Mouse (Mus musculus) midbrain, embryonic 14.5 days (tissue): ENCODE measurements around the gene Mfsd6. TPM values are rescaled to one million over a fixed set of nuclear protein-coding genes. Genes with fewer than 3 reads are reported as not detected.
A peak's percentile ranks its signal among the peaks of the same experiment; 100 is the strongest.

Experiments used
- ATAC-seq: fragments of 200-750 bp; cut with Nextera tagmentation; 2 replicates; pipeline ENCODE4 v1.8.0; 2017; ENCODE audit warnings: moderate number of reproducible peaks, moderate library complexity; ENCODE audit not compliant: low FRiP score, low TSS enrichment
- DNase-seq: peaks from one replicate; pipeline ENCODE4 v3.0.0-alpha.2; 2015
- H3K27ac ChIP-seq: fragments of 300-500 bp; sonication (generic); replicated peaks from 2 replicates; pipeline ENCODE4 v1.5.1; 2014; ENCODE audit warnings: mild to moderate bottlenecking, low read depth, low read length, moderate library complexity
- H3K27me3 ChIP-seq: fragments of 300-500 bp; sonication (generic); 2 replicates; pipeline ENCODE4 v1.6.1; 2014; ENCODE audit warnings: low read length, control low read depth, mixed read lengths; ENCODE audit not compliant: control insufficient read depth, insufficient read depth
- H3K36me3 ChIP-seq: fragments of 300-500 bp; sonication (generic); 2 replicates; pipeline ENCODE4 v1.6.1; 2014; ENCODE audit warnings: low read length, control low read depth; ENCODE audit not compliant: control insufficient read depth, insufficient read depth
- H3K4me1 ChIP-seq: fragments of 300-500 bp; sonication (generic); 2 replicates; pipeline ENCODE4 v1.6.1; 2014; ENCODE audit warnings: mild to moderate bottlenecking, antibody characterized with exemption, low read length, control low read depth; ENCODE audit not compliant: control insufficient read depth, insufficient read depth
- H3K4me2 ChIP-seq: fragments of 300-500 bp; sonication (generic); 2 replicates; pipeline ENCODE4 v1.6.1; 2014; ENCODE audit warnings: mild to moderate bottlenecking, low read length, moderate library complexity
- H3K4me3 ChIP-seq: fragments of 300-500 bp; sonication (generic); replicated peaks from 2 replicates; pipeline ENCODE4 v1.5.1; 2014; ENCODE audit warnings: low read depth, low read length
- H3K9ac ChIP-seq: fragments of 300-500 bp; sonication (generic); replicated peaks from 2 replicates; pipeline ENCODE4 v1.6.1; 2014; ENCODE audit warnings: mild to moderate bottlenecking, low read length, moderate library complexity
- H3K9me3 ChIP-seq: fragments of 300-500 bp; sonication (generic); 2 replicates; pipeline ENCODE4 v1.6.1; 2016; ENCODE audit warnings: low read length, control low read depth, mixed read lengths; ENCODE audit not compliant: control insufficient read depth
- WGBS: fragments of 180-500 bp; shearing (Covaris S2); extraction: QIAGEN DNeasy Blood & Tissue Kit; methylation state at CpG from one replicate; pipeline ENCODE4 v1.1.7; 2014; 5-methylcytosine and 5-hydroxymethylcytosine counted together
- polyA plus RNA-seq: library from polyadenylated mRNA; unstranded; fragments of >200 nt; fragmentation: Nextera tagmentation; extraction: Ambion mirVana; gene quantifications from 2 replicates; pipeline ENCODE4 v1.2.1, GENCODE M21; 2014

The Mfsd6 gene
- 10.3 and 12.0 TPM in 2 replicates for polyA plus RNA-seq

DNA sequence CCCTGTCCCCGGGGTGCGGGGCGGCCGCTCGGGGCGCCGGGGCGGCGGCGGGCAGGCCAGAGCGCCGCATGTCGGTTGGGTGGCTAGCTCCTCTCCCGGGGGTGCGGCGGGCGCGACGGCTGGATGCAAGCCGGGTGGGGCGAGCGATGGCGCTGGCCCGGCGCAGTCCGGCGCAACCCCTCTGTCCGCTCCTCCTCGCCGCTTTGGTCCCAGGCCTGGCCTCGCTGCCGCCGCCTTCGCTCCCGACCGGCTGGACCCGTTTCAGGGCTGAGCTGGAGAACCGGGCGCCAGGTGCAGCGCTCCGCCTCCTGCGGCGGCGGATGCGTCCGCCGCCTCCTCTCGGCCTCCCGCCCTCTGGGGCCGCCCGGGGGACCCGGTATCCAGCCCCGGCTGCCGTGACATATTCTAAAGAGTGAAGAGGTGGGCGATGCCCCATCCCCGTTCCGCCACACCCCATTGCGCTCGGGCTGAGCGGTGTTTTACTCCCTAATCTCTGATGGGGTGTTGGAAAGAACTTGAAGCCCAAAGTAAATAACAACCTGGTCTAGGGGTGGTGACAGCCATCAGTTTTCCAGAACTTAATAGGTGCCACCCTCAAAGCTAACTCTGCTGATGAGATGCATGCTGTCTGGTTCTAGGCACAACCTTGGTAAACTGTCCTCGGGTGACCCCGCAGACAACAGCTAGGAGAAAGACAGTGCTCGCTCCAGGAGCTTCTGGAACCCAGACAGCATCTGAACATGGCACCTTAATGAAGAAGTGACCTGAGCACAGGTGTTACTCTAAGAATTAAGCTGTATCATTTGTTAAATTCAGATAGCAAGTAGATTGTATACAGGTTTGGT is at the start of gene Mfsd6:
Mfsd6 (minus strand) TSS at position 407 of the 845 bp plus-strand sequence.
- Histone ChIP-seq H3K9ac (peak within 1 kb of the TSS; percentile 97), H3K27ac (peak within 1 kb of the TSS; percentile 96), H3K9me3 (no peaks in the 10 kb centered on the region), H3K27me3 (no peaks in the 10 kb centered on the region), H3K4me1 (peaks cover 12% of the 10 kb centered on the region), H3K36me3 (no peaks in the 10 kb centered on the region), H3K4me2 (peak within 1 kb of the TSS; percentile 82), H3K4me3 (peak within 1 kb of the TSS; percentile 88)
- WGBS, result under 1% methylated on average over 60 of the region's 63 CpGs
- peak; percentile 76 for DNase-seq
- ATAC-seq, result peak; percentile 78

DNA sequence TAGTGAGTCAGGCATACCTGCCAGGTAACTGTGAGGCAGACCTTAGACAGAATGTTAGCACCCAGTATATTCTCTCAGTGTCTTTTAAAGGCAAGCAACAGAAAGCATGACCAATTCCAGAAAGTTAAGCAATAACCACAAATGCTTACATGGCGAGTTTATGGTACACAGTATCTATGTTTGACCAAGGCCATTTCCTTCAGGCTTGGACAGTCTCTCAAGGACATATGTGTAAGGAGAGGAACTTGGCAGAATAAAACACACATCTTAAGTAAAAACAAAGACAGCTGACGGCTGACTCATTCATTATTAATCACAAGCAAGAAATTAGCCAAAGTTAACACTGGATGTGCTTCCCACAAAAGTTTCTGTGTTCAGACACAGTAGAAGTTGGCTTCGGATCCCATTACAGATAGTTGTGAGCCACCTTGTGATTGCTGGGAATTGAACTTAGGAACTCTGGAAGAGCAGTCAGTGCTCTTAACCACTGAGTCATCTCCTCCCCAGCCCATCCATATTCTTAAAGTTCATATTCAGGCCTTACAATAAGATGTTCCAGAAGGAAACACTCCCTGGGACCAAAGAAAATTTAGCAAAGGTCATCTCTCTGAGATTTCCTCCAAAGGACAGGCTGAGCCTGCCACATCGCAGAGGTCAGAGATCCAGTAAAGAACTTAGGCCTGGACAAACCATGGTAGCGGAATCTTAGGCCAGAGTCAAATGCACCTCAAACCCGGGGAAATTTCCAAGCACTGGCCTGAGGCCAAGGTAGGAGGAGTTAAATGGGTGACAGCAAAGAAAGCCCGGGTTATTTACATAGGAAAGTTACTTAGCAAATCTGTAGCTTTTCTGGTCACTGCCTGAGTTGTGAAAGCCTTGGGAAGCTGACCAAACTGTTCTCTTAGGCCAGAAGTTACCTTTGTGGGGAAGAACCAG is 38.2 kb upstream of the Mfsd6 start:
- no peak for DNase-seq
- 78% methylated on average over 7 of the region's 7 CpGs for WGBS
- H3K27me3 ChIP-seq, result no peaks in the 10 kb centered on the region

DNA sequence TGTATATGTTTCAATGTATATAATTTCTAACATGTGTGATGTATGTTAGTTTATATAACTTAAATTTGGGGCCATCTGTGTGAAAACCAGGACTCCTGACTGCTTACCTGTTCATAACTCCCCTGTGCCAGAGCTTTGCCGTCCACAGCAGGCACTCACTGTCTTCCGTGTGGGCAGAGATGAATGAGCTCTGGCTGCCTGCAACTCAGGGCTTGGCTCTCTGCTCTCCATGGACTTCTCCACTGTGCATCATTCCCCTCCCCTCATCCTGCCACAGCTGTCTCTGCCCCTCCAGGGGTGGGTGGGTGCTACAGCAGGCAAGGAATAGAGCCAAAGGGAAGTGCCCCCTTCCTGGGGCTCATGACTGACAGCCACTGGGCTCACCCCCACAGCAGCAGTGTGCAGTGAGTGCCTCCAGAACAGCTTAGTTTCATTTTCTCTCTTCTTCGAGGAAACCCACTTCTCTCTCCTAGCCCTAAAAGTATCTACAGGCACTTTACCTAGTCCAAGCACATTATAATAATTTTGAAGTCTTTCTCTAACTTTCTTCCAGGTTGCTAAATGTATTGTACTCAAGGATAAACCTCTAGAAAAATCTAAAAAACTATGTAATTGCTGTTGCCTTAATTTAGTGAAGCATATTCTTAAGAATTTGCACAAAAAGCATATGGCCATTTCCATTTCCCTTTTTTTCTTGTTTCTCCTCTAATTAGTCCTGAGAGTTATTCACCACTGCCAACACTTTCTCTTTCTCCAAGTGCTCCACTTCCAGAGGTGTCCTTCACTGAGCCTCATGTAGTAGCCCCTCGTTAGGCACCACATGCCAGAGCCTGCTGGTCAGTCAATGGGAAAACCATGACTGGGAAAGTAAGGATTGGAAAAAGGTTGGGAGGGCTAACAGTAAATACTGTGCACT is 36.9 kb upstream of the Mfsd6 start:
- Histone ChIP-seq H3K27ac (no peak overlapping the region), H3K27me3 (no peaks in the 10 kb centered on the region), H3K36me3 (no peaks in the 10 kb centered on the region), H3K9me3 (no peaks in the 10 kb centered on the region), H3K9ac (no peak overlapping the region), H3K4me2 (no peak overlapping the region), H3K4me1 (no peaks in the 10 kb centered on the region), H3K4me3 (no peak overlapping the region)
- DNase-seq (no peak), ATAC-seq (no peak)
- WGBS, result 79% methylated on average over 4 of the region's 4 CpGs

More for the DNA sequence above, 38.2 kb upstream of the Mfsd6 start:
- no peaks in the 10 kb centered on the region for H3K4me1 ChIP-seq
- no peak overlapping the region for H3K9ac ChIP-seq
- H3K4me2 ChIP-seq, result no peak overlapping the region
- no peak overlapping the region for H3K4me3 ChIP-seq
- no peak overlapping the region for H3K27ac ChIP-seq
- no peak for ATAC-seq
- H3K9me3 ChIP-seq, result no peaks in the 10 kb centered on the region
- H3K36me3 ChIP-seq, result no peaks in the 10 kb centered on the region

DNA sequence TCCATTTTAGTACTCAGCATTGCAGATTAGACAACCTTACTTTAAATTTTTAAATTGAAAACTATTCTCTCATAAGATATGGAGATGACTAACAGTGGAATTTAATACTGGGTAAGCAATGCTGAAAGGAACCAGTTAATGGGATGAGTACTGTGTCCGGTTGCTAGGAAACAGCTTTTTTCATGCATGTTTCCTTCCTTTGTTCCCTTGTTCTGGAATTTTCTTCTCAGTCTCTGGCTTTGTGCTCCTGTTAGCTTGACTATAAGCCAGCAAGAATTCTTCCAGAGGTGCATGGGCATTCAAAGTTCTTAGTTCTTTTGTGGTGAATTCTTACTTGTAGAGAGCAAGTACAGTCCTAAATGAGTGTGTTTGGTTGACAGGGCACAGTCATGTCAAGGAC is 30.9 kb upstream of the Mfsd6 start:
- Histone ChIP-seq H3K4me2 (no peak overlapping the region), H3K9me3 (no peaks in the 10 kb centered on the region), H3K4me3 (no peak overlapping the region), H3K27ac (0 out of 2 replicates have a peak overlapping the region, but pooled peaks have one; percentile 13), H3K4me1 (no peaks in the 10 kb centered on the region), H3K27me3 (no peaks in the 10 kb centered on the region), H3K36me3 (no peaks in the 10 kb centered on the region), H3K9ac (no peak overlapping the region)
- DNase-seq (peak; percentile 50), ATAC-seq (no peak)
- 44% methylated on average over 1 of the region's 1 CpGs for WGBS

DNA sequence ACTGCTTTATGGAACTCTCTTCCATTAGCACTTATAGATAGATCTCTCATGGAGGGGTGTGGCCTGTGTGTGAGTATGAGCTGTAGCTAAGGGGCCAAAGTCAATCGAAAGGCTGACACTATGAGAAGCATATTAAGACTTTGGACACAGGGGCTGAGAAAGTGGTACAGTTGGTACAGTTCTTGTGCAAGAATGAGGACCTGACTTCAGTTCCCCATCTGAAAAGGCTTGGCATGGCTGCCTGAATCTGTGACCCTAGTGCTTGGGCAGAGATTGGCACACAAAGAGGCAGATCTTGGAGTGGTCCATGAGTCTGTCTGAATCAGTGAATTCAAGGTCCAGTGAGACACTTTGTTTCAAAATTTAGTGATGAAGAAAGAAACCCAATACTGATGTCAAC is 27.1 kb upstream of the Mfsd6 start:
- Histone ChIP-seq H3K27me3 (no peaks in the 10 kb centered on the region), H3K36me3 (no peaks in the 10 kb centered on the region), H3K27ac (no peak overlapping the region), H3K4me3 (no peak overlapping the region), H3K9me3 (no peaks in the 10 kb centered on the region), H3K9ac (no peak overlapping the region), H3K4me1 (no peaks in the 10 kb centered on the region), H3K4me2 (no peak overlapping the region)
- 87% methylated on average over 1 of the region's 1 CpGs for WGBS
- DNase-seq (no peak), ATAC-seq (no peak)

DNA sequence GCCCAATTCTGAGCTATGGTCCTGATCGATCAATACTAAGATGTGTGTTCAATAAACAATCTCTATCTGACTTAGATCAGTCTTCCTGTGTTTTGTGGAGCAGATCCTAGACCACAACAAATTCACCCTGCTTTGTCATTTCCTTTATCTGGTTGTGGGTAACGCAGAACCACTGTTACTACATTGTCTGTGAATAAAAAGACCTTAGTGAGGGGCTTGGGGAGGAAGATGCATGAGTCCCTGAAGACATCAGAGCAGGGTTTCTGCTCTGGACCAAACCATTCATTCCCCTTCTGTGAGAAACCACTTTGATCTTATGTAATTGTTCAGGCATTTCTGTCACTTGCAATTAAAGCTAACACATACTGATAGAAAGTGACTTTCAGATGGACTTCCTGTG is 26.6 kb upstream of the Mfsd6 start:
- DNase-seq (no peak), ATAC-seq (no peak)
- Histone ChIP-seq H3K27ac (no peak overlapping the region), H3K4me3 (no peak overlapping the region), H3K27me3 (no peaks in the 10 kb centered on the region), H3K4me1 (no peaks in the 10 kb centered on the region), H3K9me3 (no peaks in the 10 kb centered on the region), H3K4me2 (no peak overlapping the region), H3K36me3 (no peaks in the 10 kb centered on the region), H3K9ac (no peak overlapping the region)
- 75% methylated on average over 2 of the region's 2 CpGs for WGBS

DNA sequence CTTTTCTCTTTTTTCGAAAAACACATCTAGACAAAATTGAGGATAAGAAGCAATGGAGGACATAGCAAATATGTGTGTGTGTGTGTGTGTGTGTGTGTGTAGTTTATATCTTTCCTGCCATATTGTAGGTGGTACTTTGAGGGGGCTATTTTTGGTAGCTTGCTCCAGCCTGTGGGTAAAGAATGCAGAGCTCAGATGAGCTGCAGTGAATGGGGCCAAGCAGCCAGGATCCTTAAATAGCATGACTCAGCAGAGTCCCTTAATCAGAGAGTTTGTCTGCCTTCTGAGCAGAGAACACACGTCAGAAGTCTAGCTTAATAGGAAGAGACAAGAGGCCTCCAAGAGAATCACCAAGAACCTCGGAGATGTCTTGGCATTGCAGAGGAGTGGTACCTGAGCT is 25.4 kb upstream of the Mfsd6 start:
- H3K4me2 ChIP-seq, result no peak overlapping the region

DNA sequence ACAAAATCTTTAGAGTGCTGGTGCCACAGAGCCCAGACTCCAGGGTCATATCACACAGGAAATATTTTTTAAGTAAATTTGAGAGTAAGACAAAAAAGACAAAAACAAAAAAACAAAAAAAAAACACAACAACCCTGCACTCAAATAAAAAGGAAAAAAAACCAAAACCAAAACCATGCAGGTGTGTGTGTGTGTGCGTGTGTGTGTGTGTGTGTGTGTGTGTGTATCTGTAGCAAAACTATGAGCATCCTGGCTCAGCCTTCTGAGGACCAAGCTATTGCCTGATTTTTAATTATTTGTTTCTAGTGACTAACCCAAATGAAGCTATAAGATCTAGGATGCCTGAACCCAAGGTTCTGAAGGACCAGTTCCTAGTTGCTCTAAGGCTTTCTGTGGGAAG is 24.4 kb upstream of the Mfsd6 start:
- WGBS, result 85% methylated on average over 1 of the region's 1 CpGs
- H3K9ac ChIP-seq, result no peak overlapping the region
- no peak overlapping the region for H3K4me3 ChIP-seq
- DNase-seq (no peak), ATAC-seq (no peak)
- H3K27ac ChIP-seq, result no peak overlapping the region
- no peak overlapping the region for H3K4me2 ChIP-seq
- H3K27me3 ChIP-seq, result no peaks in the 10 kb centered on the region
- H3K9me3 ChIP-seq, result no peaks in the 10 kb centered on the region
- H3K4me1 ChIP-seq, result no peaks in the 10 kb centered on the region
- no peaks in the 10 kb centered on the region for H3K36me3 ChIP-seq

More for the DNA sequence above, 25.4 kb upstream of the Mfsd6 start:
- no peaks in the 10 kb centered on the region for H3K27me3 ChIP-seq
- H3K4me3 ChIP-seq, result no peak overlapping the region
- 72% methylated on average over 3 of the region's 3 CpGs for WGBS
- ATAC-seq (no peak), DNase-seq (no peak)
- no peak overlapping the region for H3K9ac ChIP-seq
- no peaks in the 10 kb centered on the region for H3K4me1 ChIP-seq
- H3K9me3 ChIP-seq, result no peaks in the 10 kb centered on the region
- no peak overlapping the region for H3K27ac ChIP-seq
- no peaks in the 10 kb centered on the region for H3K36me3 ChIP-seq
